Mouse (Mus musculus): ENCODE measurements at regions not wholly inside any gene's neighbourhood (a gene's known extent, or its start where the extent isn't known, plus 50 kb on each side); places are given as distances from the start of the nearest gene placed in this dataset.
A peak's percentile ranks its signal among the peaks of the same experiment; 100 is the strongest.
"Not testable (repeated sequence)": the region's sequence is repeated elsewhere in the genome, so short reads cannot be mapped to it uniquely, and the experiment has no call there.

DNA sequence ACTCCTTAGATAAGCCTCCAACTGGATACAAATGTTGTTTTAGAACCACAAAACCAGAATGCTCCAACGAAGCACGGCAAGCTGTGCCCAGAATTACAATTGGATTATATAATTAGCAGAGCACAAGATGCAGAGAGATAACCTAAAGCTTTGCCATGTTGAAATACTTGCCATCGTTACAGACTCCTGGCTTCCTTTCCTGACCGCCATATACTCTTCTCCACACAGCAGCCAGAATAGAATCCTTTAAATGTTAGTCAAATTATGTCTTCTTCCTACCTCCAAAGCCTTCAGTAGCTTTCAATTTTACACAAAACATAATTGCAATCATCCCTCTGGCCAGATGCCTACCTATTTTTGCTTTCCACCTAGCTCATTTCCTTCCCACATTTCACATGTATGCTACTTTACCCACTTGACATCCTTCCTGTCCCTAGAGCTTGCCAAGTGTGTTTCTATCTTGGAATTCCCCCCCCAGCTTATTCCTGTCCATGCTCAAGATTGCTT is 52.8 kb upstream of the G2e3 start:
- DNase-seq (ENCODE audit: low read depth) = no peak

DNA sequence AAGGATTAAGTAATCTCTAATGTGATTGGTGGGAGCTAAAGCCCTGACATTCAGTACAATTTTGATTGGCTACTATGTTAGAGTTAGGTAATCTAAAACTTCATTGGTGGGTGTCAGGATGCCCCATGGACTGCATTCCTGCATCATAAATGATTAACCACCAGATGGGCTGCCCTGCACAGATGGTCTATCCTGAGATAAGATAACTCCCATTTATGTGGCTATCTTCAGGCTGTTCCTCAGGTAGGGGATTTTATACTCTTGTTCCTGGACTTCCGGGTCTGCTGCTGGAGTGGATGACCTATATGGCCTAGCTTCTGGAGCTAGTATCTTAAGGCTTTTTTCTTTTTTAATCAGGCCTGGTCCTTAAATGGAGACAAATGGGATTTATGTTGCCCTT is 69.5 kb upstream of the G2e3 start:
- no peak for DNase-seq (ENCODE audit: low read depth)

DNA sequence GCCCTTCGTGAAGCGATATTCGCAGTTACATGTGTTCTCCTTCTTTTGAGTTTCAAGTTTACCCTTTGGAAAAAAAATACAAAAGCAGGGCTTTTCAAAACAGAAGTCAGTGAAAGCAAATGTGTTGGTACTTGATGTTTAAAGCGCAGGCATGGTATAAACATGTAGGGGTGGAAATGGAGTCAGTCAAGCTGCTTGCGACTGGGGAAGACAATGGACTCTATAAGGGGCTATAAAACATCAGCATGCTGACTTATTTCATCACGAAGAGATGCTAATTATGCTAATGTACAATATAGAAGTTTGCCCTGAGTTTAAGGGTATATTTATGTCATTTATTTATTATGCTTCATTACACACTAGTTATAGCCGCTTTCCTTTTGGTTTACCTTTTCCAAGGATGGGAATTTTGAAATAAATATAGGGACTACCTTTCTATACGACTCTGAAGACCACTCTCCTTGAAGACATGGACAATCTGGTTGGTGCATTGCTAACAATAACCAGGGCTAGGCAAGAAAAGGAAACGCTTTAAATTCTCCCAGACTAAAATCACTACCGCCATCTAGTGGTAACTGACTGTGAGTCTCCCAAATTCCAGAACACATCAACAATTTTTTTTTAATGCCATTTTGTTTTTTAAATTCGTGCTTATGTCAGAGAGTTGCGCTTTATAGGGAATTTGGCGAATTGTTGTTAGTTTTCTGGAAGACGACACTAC is 71.9 kb upstream of the G2e3 start:
- peak; percentile 74 for DNase-seq (ENCODE audit: low read depth)

DNA sequence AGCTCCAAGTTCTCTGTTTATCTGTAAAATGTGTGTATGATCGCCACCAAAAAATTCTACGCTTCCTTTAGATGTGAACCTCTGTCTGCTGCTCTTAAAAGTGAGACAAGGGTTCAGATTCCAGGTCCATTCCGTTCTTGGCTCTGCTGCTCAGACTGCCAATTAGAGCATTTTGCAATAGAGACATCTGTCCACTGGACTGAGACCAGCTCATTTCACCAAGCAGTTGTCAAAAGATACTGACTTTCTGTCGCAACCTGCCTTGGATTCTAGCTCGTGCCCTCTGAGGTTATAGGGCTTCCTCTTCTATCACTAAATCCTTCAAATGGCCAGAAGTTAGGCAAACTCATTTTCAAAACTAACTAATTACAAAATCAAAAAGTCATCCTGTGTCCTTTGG is 74.4 kb upstream of the G2e3 start:
- DNase-seq (ENCODE audit: low read depth) = peak; percentile 13

DNA sequence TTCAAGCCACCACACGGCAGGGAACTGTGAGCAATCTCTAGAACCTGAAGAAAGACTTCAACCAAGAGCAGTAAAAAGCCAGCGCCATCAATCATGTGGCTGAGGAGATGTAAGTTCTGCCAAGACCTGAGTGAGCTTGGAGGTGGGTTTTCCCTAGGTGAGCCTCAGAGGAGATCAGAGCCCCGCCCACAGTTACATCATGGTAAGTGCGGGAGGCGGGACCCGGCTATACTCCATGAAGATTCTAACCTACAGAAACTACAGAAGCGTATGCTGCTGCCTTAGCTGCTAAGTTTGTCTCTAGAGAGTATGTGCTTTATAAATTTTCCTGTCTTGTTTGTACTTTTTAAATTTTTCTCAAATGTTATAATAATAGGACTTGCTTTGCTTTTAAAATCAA is 105.0 kb upstream of the G2e3 start:
- no peak for DNase-seq (ENCODE audit: low read depth)

DNA sequence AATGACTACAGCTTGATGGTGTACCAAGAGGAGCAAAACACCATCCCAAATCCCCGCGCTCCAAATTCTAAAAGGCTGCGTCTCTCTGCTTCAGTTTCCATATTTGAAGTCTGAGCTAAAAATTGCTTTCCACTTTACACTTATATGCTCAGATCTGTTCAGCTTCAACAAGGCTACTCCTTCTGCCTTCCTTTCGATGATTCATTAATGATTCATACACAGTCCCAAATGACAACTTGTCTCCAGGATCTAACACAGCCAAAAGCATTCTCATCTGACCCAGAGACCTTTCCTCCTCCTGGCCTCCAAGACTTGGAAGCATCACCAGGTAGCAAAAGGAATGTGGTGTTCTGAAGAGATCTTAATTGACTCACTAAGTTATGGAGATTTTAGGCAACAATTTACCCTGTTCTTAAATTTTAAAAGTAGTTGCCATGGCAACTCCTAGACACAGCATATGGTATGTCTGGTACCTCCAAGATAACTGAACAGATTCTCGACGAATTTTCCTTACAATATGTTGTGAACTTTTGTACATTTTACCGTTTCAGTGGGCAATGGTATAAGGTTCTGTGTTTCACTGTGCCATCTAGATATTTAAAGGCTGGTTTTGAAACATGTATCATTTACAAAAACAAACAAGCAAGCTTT is 106.6 kb upstream of the G2e3 start:
- DNase-seq (ENCODE audit: low read depth) = no peak

DNA sequence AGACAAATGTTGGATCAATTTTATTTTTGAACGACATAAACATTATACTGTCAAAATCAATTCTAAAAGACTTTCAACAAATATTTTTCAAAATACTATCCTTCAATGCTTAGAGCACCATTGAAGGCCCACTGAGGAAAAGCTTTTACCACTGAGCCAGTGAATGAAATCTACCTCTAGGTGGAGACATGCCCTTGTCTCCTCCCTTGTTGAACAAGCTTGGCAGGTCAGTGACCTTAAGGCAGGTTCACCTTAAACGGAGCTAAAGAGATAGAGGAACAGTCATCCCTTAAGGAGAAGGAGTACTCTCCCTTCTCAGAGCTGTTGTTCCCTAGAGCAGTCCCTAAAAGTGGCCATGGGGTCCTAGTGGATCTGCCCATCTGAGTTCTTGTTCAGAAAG is 136.2 kb upstream of the G2e3 start:
- DNase-seq (ENCODE audit: low read depth) = no peak

DNA sequence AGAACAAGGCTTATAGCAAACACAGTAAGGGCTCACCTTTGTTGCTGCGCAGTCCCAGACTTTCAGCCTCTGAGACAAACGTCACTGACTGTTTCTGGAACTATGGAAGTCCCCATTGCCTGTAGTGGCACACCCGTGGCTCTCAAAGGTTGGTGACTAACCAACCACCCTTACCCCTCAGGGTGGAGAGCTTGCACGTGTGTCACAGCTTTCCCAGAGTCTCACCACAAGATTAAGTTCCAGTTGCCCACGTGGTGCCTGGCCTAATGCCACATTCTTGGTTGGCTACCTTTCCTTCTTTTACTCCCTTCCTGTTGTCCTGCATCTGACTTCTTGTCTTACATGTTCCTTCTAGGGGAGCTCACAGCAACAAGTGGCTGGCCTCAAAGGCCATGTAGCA is 151.6 kb upstream of the G2e3 start:
- DNase-seq (ENCODE audit: low read depth) = peak; percentile 9

DNA sequence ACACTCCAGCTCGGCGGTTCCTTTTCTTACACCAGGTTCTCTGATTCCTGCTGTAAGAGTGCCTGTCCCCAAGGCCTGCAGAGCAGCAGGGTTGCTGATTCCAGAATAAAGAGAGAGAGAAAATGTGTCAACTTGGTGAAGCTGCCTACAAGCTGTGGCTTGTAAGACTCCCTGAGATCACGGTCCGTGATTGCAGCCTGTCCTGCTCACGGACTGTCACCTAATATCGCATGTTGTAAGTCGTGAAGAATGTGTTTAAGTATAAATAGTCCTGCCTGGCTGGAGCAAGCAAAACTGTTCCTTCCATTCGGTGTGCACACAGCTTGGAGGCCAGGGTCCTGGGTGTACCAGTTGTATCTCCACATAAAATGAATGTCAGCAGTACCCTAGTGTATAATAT is 152.7 kb upstream of the G2e3 start:
- no peak for DNase-seq (ENCODE audit: low read depth)

DNA sequence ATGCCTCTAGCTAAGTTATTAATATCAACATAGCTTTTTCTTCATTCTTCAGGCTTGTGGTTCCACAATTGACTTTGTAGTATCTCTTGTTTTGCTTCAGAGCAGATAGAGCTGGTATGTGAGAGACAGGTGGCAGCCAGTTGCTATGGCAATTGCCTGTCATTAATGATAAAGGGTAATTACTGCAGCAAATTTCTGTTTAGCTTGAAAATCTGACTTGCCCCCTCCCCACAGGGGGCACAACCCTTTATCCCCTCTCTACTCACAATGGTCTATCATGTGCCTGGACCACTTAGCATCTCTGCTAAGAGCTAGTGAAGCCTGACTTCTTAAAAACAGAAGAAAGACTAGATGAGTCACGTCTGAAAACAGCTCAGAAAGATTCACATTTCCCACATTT is 157.1 kb upstream of the G2e3 start:
- DNase-seq (ENCODE audit: low read depth) = no peak

DNA sequence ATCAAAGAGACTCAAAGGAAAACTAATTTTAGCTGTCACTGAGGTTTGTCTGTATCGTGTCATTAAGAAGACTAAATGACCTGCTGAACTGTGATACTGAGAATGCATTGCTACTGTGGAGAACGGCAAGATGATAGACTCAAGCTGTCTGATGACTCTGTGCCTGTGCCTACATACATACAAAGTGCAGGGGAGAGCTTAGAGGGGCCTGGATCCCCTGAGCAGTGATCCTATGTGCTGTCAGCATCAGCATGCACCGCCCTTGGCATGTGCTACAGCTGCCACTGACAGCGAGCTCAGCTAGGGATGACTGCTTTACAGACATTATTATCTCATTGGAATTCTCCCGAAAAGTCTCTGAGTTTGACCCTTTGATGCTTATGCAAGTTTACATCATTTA is 157.7 kb upstream of the G2e3 start:
- no peak for DNase-seq (ENCODE audit: low read depth)

DNA sequence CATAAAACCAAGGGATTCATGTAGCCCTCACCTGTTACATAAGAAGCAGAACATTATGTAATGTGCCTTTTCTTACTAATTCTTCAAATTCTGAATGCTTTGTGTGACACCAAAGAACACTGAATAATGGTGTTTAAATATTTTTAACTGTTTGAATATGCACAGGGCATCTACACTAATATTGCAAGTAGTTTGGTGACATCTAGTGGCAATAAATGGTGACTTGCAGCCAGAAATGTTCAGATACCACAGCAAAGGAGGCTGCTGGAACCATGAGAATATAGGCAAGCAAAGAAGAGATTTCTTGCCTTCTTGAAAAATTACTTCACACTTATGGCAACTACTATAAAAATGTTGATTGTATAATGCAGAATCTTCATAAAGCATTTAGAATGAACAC is 159.6 kb upstream of the G2e3 start:
- peak; percentile 65 for DNase-seq (ENCODE audit: low read depth)

DNA sequence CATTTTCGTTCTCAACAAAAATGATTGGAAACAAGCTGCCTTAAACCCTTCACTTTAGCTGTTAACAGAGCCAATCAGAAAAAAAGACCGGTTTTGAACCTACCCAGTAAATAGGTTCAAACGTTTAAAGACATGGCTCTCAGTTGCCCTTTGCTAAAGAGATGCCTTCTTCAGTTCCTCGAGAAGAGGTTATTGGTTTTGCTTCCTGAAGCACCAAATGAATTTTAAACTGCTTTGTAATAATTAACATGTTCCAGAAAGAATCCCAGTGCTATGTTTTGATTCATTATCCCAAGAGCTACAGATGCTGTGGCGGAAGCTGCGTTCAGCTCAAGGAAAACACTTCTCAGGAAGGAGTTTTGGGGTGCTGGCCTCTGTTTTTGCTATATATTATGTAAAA is 160.1 kb upstream of the G2e3 start:
- no peak for DNase-seq (ENCODE audit: low read depth)

DNA sequence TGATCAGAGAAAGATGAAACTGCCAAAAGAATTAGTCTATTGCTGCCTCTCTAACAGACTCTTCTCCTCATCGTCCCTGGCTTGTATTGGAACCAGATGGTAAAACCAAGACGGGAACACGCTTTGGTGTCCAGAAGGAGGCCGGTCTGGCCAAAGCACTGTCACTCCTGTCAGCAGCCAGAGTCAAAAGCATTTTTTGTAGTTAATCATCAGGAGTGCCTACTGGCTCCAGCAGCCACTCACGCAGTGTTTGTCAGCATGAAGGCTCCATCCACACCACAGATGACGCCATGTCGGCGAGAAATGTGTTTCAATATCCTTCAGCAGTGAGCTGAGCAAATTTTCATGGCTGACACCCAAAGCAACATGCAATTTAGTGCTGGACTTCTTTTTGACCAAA is 162.1 kb upstream of the G2e3 start:
- peak; percentile 30 for DNase-seq (ENCODE audit: low read depth)

DNA sequence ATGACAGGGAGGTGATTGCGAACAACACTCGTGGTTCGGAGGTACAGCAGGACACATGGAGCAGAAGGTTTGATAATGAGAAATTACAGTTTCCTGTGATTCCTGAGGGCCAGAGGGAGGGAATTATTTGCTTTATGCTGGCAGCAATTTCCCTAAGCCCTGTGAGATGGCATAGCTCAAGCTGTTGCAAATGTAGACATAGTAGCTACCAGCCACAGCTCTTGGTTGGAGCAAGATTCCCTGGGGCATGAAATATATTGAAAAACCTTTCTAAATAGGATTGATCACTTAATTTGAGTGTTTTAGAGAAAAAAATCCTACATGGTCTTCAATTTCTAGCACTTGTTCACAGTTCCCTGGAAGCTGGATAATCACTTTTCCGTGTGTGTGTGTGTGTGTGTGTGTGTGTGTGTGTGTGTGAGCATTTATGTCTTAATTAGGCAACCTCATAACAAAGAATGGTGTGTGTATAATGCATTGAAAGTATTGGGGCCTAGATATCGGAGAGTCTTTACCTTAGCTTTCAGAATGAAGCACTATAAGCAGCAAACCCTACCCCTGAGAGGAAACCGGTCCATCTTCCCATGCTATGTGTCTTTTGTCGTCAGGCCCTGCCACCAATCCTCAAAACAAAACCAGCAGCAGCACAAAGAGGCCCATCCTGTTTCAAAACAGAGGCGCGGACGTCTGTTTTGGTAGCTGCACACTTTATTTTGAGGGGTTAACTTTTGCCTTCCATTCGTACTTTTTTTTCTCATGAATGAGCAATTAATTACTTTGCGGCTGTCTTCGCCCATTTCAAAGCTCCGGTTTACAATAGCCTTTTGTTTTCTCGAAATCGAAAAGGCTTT is 172.7 kb upstream of the G2e3 start:
- no peak for DNase-seq (ENCODE audit: low read depth)

DNA sequence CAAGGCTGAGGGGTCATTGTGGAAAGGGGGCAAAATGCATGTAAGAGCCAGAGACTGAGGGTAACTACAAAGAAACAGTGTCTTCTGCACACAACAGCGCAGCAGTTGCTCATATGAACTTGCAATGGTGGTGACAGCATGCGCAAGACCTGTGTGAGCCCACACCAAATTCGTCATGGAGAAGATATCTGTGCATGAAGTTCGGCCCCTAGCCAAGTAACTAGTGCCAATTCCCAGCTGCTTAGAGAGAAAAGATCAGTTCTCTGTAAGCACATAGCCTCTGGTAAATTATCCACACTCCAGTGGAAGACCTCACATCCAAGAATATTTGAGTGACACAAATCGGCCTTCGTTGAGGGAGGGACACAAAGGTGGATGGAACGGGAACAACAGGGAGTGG is 182.7 kb upstream of the G2e3 start:
- DNase-seq (ENCODE audit: low read depth) = peak; percentile 3

DNA sequence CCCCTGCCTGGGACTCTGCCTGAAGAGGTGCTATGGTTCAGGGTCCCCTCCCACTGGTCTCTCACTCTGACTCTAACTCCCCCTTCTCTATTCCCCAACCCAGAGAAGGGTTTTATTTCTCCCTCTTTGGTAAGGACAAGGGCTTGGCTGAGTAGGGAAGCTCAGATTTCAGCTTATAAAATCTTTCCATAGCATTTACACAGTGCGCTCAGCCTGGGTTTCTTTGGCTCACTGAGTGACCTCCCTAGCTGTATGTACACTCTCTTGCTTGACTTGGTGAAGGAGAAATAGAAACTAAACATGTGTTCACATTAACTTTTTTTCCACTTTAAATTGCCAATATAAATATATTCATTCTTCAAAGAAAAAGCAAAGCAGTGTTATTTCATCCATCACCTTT is 186.9 kb upstream of the G2e3 start:
- DNase-seq (ENCODE audit: low read depth) = no peak

DNA sequence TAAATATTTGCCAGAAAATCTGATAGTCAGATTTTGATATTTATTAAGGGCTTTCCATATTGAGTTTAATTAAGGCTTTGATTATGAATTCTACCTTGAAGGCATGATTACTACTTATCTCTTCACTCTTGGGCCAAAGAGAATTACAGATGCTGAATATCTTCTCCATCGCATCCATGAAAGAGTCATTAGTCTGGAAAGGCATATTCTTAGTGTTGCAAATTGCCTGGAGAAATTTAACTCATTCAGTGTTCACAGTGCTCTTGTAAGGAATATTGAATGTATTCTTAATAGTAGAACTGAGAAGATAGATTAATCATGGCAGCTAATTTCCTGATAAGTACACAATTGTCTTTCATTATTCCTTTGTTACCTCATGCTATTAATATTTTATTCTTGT is 187.7 kb upstream of the G2e3 start:
- DNase-seq (ENCODE audit: low read depth) = no peak

DNA sequence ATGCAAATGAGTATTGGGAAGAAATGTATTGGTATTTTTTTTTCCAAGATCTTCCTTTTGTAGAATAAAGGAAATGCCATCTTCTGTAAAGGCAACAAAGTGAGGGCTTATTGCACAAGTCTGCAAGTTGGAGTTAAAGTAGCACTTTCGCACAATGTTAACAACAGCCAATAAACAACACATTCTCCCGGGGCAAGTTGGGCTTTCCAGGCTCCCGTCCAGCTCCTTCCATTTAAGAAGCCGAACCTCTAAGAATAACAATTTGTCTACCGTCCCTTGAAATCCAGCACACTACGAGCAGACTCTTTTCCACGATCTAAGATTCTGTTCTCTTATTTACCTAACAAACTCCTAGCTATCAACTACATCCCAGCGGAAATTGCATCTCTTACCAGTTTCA is 199.9 kb upstream of the G2e3 start:
- DNase-seq (ENCODE audit: low read depth) = no peak

DNA sequence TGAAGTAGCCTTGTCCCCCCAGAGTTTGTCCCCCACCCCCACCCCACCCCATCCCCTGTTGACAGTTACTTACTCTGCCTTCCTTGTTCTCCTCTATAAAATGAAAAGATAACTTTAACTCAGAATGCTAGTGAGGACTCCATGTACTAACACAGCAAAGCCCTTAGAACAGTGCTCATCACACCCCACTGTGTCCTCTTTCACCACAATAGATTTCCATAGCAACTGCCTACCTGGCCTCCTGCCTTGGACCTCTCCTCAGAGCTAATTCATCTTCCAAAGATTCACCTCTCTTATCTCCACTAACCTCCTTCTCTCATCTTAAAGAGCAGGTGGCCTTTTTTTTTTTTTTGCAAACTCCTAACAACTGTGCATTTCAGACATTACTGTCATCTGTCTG is 204.0 kb upstream of the G2e3 start:
- DNase-seq (ENCODE audit: low read depth) = no peak

DNA sequence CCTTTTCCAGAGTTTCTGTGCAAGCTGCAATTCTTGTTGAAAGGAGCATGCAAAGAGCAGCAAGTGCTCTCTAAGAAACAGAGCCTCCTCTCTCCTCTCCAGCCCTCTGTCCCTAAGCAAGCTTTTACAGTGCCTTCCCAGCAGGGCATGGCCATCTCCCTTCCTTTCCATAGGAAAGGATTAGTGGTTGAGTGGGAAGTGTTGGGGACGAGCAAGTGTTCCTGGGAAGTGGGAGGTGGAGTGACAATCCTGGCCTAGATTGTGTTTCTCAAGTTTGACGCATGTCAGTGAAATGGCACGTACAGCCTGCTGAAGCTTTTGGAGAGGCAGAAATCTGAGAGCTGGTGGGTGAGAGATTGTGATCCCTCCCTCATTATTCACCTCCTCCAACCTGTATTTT is 204.7 kb upstream of the G2e3 start:
- no peak for DNase-seq (ENCODE audit: low read depth)

DNA sequence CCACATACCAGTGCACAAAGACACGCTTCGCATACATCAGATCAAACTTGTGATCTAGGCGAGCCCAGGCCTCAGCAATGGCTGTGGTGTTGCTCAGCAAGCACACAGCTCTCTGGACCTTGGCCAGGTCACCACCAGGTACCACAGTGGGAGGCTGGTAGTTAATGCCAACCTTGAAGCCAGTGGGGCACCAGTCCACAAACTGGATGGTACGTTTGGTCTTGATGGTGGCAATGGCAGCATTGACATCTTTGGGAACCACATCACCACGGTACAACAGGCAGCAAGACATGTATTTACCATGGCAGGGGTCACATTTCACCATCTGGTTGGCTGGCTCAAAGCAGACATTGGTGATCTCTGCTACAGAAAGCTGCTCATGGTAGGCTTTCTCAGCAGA is 214.2 kb upstream of the G2e3 start:
- not testable (repeated sequence) for DNase-seq (ENCODE audit: low read depth)

DNA sequence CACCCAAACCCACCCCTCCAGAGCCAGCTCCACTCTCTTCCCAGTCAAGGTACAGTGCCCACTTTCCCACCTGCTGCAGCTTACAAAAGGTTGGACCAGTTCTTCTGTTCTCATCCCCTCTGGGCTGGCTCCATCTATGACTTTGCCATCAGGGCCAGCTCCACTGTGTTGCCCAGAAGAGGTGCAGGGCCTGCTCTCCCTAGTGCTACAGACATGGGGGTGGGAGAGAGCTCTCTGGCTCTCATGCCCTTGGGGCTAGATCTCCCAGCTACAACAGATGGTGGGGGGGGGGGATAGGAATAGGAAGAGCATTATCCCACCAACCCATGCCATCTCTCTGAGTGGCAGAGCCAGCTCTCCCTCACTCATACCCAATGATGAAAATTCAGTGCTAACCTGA is 219.6 kb upstream of the G2e3 start:
- DNase-seq (ENCODE audit: low read depth) = no peak

All from NIH3T3 (cell line).